Mouse (Mus musculus): Measurements from ENCODE around the gene Stau1. TPM values are rescaled to one million over a fixed set of nuclear protein-coding genes. Genes with fewer than 3 reads are reported as not detected.

Stau1 gene
- polyA plus RNA-seq, 1 experiment from 2014 or later: 88.7 TPM

- no peak for ATAC-seq (replicated peaks; ENCODE audit: low FRiP score)
- Histone ChIP-seq H3K9ac (no peak overlapping the region), H3K4me2 (no peak overlapping the region), H3K27ac (no peak overlapping the region), H3K4me1 (no peaks in the 10 kb centered on the region), H3K27me3 (no peaks in the 10 kb centered on the region), H3K4me3 (replicated peaks) (no peak overlapping the region), H3K36me3 (peaks cover 98% of the 10 kb centered on the region), H3K9me3 (replicated peaks) (no peaks in the 10 kb centered on the region)
- 55% methylated on average over 4 of the region's 4 CpGs for WGBS
Observed at GRCm38 (mm10) chr2:166945456-166945855, 50.6 kb downstream of the Stau1 start.

GRCm38 (mm10) chr2:166944346-166944745 is 51.8 kb downstream of the Stau1 start:
- Histone ChIP-seq H3K9ac (no peak overlapping the region), H3K4me2 (no peak overlapping the region), H3K4me1 (no peaks in the 10 kb centered on the region), H3K27me3 (no peaks in the 10 kb centered on the region), H3K4me3 (replicated peaks) (no peak overlapping the region), H3K27ac (no peak overlapping the region), H3K9me3 (replicated peaks) (no peaks in the 10 kb centered on the region), H3K36me3 (peaks cover 96% of the 10 kb centered on the region)
- WGBS: 75% methylated on average over 1 of the region's 1 CpGs
- ATAC-seq (replicated peaks; ENCODE audit: low FRiP score): no peak

GRCm38 (mm10) chr2:166943146-166943545 is 53.0 kb downstream of the Stau1 start:
- no peaks in the 10 kb centered on the region for H3K4me1 ChIP-seq
- H3K4me2 ChIP-seq: no peak overlapping the region
- H3K27me3 ChIP-seq: no peaks in the 10 kb centered on the region
- peaks cover 96% of the 10 kb centered on the region for H3K36me3 ChIP-seq
- H3K4me3 ChIP-seq (replicated peaks): no peak overlapping the region
- 85% methylated on average over 2 of the region's 2 CpGs for WGBS
- H3K9me3 ChIP-seq (replicated peaks): no peaks in the 10 kb centered on the region
- H3K9ac ChIP-seq: no peak overlapping the region
- ATAC-seq (replicated peaks; ENCODE audit: low FRiP score): no peak
- no peak overlapping the region for H3K27ac ChIP-seq

- no peaks in the 10 kb centered on the region for H3K27me3 ChIP-seq
- no peak overlapping the region for H3K27ac ChIP-seq
- no peak for ATAC-seq (replicated peaks; ENCODE audit: low FRiP score)
- H3K36me3 ChIP-seq: peaks cover 95% of the 10 kb centered on the region
- H3K4me1 ChIP-seq: no peaks in the 10 kb centered on the region
- no peak overlapping the region for H3K9ac ChIP-seq
- H3K9me3 ChIP-seq (replicated peaks): no peaks in the 10 kb centered on the region
- no peak overlapping the region for H3K4me2 ChIP-seq
- H3K4me3 ChIP-seq (replicated peaks): no peak overlapping the region
- 91% methylated on average over 2 of the region's 2 CpGs for WGBS
Observed at GRCm38 (mm10) chr2:166936166-166936565, 59.9 kb downstream of the Stau1 start.

- H3K4me3 ChIP-seq (replicated peaks): no peak overlapping the region
- no peak overlapping the region for H3K4me2 ChIP-seq
- WGBS: 91% methylated on average over 7 of the region's 7 CpGs
- no peak for ATAC-seq (replicated peaks; ENCODE audit: low FRiP score)
- no peak overlapping the region for H3K9ac ChIP-seq
- no peak overlapping the region for H3K27ac ChIP-seq
- no peaks in the 10 kb centered on the region for H3K4me1 ChIP-seq
- no peaks in the 10 kb centered on the region for H3K27me3 ChIP-seq
- peaks cover 95% of the 10 kb centered on the region for H3K36me3 ChIP-seq
- H3K9me3 ChIP-seq (replicated peaks): no peaks in the 10 kb centered on the region
Observed at GRCm38 (mm10) chr2:166935582-166935981, 60.5 kb downstream of the Stau1 start.

- Histone ChIP-seq H3K4me2 (no peak overlapping the region), H3K4me1 (no peaks in the 10 kb centered on the region), H3K9me3 (replicated peaks) (no peaks in the 10 kb centered on the region), H3K9ac (no peak overlapping the region), H3K27ac (no peak overlapping the region), H3K27me3 (no peaks in the 10 kb centered on the region), H3K4me3 (replicated peaks) (no peak overlapping the region), H3K36me3 (peaks cover 96% of the 10 kb centered on the region)
- 87% methylated on average over 5 of the region's 5 CpGs for WGBS
- no peak for ATAC-seq (replicated peaks; ENCODE audit: low FRiP score)
Observed at GRCm38 (mm10) chr2:166934416-166934815, 61.7 kb downstream of the Stau1 start.

GRCm38 (mm10) chr2:166933943-166934342 is 62.2 kb downstream of the Stau1 start:
- H3K9ac ChIP-seq: no peak overlapping the region
- H3K9me3 ChIP-seq (replicated peaks): no peaks in the 10 kb centered on the region
- WGBS: 92% methylated on average over 6 of the region's 6 CpGs
- ATAC-seq (replicated peaks; ENCODE audit: low FRiP score): no peak
- H3K27ac ChIP-seq: no peak overlapping the region
- H3K36me3 ChIP-seq: peaks cover 96% of the 10 kb centered on the region
- no peak overlapping the region for H3K4me3 ChIP-seq (replicated peaks)
- no peaks in the 10 kb centered on the region for H3K4me1 ChIP-seq
- no peak overlapping the region for H3K4me2 ChIP-seq
- no peaks in the 10 kb centered on the region for H3K27me3 ChIP-seq

- H3K4me3 ChIP-seq (replicated peaks): no peak overlapping the region
- H3K4me2 ChIP-seq: no peak overlapping the region
- peaks cover 94% of the 10 kb centered on the region for H3K36me3 ChIP-seq
- no peak overlapping the region for H3K27ac ChIP-seq
- no peaks in the 10 kb centered on the region for H3K9me3 ChIP-seq (replicated peaks)
- WGBS: 89% methylated on average over 2 of the region's 2 CpGs
- H3K4me1 ChIP-seq: no peaks in the 10 kb centered on the region
- no peaks in the 10 kb centered on the region for H3K27me3 ChIP-seq
- ATAC-seq (replicated peaks; ENCODE audit: low FRiP score): no peak
- no peak overlapping the region for H3K9ac ChIP-seq
Observed at GRCm38 (mm10) chr2:166923971-166924370, 72.1 kb downstream of the Stau1 start.

- H3K4me3 ChIP-seq (replicated peaks): no peak overlapping the region
- H3K4me2 ChIP-seq: no peak overlapping the region
- peaks cover 11% of the 10 kb centered on the region for H3K4me1 ChIP-seq
- H3K27me3 ChIP-seq: no peaks in the 10 kb centered on the region
- WGBS: 85% methylated on average over 8 of the region's 8 CpGs
- no peak for ATAC-seq (replicated peaks; ENCODE audit: low FRiP score)
- H3K9me3 ChIP-seq (replicated peaks): no peaks in the 10 kb centered on the region
- H3K27ac ChIP-seq: no peak overlapping the region
- peaks cover 20% of the 10 kb centered on the region for H3K36me3 ChIP-seq
- H3K9ac ChIP-seq: no peak overlapping the region
Observed at GRCm38 (mm10) chr2:166910536-166910935, 85.6 kb downstream of the Stau1 start.

GRCm38 (mm10) chr2:166909729-166910128 is 86.4 kb downstream of the Stau1 start:
- no peaks in the 10 kb centered on the region for H3K9me3 ChIP-seq (replicated peaks)
- WGBS: 96% methylated on average over 3 of the region's 3 CpGs
- H3K27me3 ChIP-seq: no peaks in the 10 kb centered on the region

GRCm38 (mm10) chr2:166906523-166907182 is 89.4 kb downstream of the Stau1 start:
- no peaks in the 10 kb centered on the region for H3K9me3 ChIP-seq (replicated peaks)
- 0% methylated on average over 28 of the region's 28 CpGs for WGBS
- peak overlapping the region; percentile 75 for H3K4me2 ChIP-seq
- peak overlapping the region; percentile 88 for H3K9ac ChIP-seq
- H3K27ac ChIP-seq: peak overlapping the region; percentile 99
- peaks cover 15% of the 10 kb centered on the region for H3K4me1 ChIP-seq
- ATAC-seq (replicated peaks; ENCODE audit: low FRiP score): peak; percentile 35; the same call in 1 of the 2 replicates
- H3K27me3 ChIP-seq: no peaks in the 10 kb centered on the region
- peaks cover 18% of the 10 kb centered on the region for H3K36me3 ChIP-seq
- peak overlapping the region; percentile 89 for H3K4me3 ChIP-seq (replicated peaks)

More at GRCm38 (mm10) chr2:166909729-166910128, 86.4 kb downstream of the Stau1 start:
- no peak overlapping the region for H3K9ac ChIP-seq
- peaks cover 15% of the 10 kb centered on the region for H3K4me1 ChIP-seq
- no peak for ATAC-seq (replicated peaks; ENCODE audit: low FRiP score)
- no peak overlapping the region for H3K4me3 ChIP-seq (replicated peaks)
- no peak overlapping the region for H3K27ac ChIP-seq
- no peak overlapping the region for H3K4me2 ChIP-seq
- peaks cover 18% of the 10 kb centered on the region for H3K36me3 ChIP-seq

GRCm38 (mm10) chr2:166905711-166906522 is 90.2 kb downstream of the Stau1 start, which contains the start of gene Cse1l:
Gene Cse1l, plus strand, starts transcription at chr2:166906040.
- Histone ChIP-seq H3K27ac (peak within 1 kb of the TSS; percentile 99), H3K9me3 (replicated peaks) (no peaks in the 10 kb centered on the region), H3K36me3 (peaks cover 13% of the 10 kb centered on the region), H3K9ac (peak within 1 kb of the TSS; percentile 88), H3K4me2 (peak within 1 kb of the TSS; percentile 75), H3K27me3 (no peaks in the 10 kb centered on the region), H3K4me3 (replicated peaks) (peak within 1 kb of the TSS; percentile 89), H3K4me1 (peaks cover 15% of the 10 kb centered on the region)
- ATAC-seq (replicated peaks; ENCODE audit: low FRiP score): peak; percentile 98
- WGBS: under 1% methylated on average over 77 of the region's 80 CpGs
